Mouse (Mus musculus) liver, postnatal 0 days (tissue): ENCODE data around the gene Ctse.

Experiments used
- CTCF ChIP-seq: sonication (generic); IDR thresholded peaks from 2 replicates; pipeline ENCODE4 v1.5.1; 2016; ENCODE audit warnings: antibody characterized with exemption, low read depth
- EP300 ChIP-seq: IDR thresholded peaks from 2 replicates; pipeline ENCODE4 v1.6.1; 2016; ENCODE audit warnings: antibody characterized with exemption, low read depth, mild to moderate bottlenecking

GRCm38 (mm10) chr1:131714388-131715337, 76.6 kb downstream of the Ctse start:
- TF ChIP-seq CTCF (0 out of 2 replicates have a peak, but pooled peaks have one; percentile 6), EP300 (no peak)
